Mouse (Mus musculus): ENCODE measurements around the gene Foxp1.

DNA sequence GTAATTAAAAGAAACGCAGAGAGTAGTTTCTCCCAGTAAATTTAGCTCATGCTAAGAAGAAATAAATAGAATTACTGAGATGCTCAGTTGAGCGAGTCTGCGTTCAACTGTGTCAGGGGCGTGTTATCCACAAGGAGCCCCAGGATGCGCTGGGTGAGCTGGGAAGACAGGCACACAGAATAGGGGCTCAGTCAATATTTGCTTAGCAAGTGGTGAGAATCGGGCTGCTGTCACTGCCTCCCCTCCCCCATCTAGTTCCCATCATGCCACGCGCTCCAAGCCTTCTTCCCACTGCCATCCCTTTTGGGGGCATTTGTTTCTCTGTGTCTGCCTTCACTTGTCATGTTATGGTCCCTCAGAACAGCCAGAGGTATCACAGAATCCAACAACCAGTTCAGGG, 584.2 kb downstream of the Foxp1 start:
- TF ChIP-seq EP300 (IDR thresholded peaks at IDR 0.05; ENCODE audit: low read depth) (no peak), CTCF (IDR thresholded peaks at IDR 0.05; ENCODE audit: low read depth) (no peak)
